Mouse (Mus musculus) liver, postnatal 0 days (tissue): ENCODE data around the gene Gm28036.

Source experiments
- CTCF ChIP-seq: sonication (generic); IDR thresholded peaks from 2 replicates; pipeline ENCODE4 v1.5.1; 2016; ENCODE audit warnings: antibody characterized with exemption, low read depth
- EP300 ChIP-seq: IDR thresholded peaks from 2 replicates; pipeline ENCODE4 v1.6.1; 2016; ENCODE audit warnings: antibody characterized with exemption, low read depth, mild to moderate bottlenecking

DNA sequence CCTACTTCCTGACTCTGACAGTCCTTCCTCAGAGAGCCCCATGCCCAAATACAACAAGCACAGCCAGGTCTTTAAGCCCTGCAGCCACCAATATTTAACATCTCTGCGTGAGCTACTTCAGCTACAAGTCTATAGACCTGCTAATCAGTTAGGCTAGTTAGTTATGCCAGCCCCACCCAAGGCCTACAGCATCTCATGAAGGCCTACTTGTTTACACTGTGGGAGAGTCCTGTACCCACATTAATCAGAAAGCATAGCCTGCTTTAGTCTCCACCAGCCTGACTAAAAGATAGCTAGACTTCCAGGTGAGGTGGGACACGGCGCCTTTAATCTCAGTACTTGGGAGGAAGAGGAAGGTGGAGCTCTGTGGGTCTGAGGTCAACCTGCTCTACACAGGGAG is 87.5 kb downstream of the Gm28036 start:
- TF ChIP-seq CTCF (no peak), EP300 (no peak)
